In the genomic region with DNA sequence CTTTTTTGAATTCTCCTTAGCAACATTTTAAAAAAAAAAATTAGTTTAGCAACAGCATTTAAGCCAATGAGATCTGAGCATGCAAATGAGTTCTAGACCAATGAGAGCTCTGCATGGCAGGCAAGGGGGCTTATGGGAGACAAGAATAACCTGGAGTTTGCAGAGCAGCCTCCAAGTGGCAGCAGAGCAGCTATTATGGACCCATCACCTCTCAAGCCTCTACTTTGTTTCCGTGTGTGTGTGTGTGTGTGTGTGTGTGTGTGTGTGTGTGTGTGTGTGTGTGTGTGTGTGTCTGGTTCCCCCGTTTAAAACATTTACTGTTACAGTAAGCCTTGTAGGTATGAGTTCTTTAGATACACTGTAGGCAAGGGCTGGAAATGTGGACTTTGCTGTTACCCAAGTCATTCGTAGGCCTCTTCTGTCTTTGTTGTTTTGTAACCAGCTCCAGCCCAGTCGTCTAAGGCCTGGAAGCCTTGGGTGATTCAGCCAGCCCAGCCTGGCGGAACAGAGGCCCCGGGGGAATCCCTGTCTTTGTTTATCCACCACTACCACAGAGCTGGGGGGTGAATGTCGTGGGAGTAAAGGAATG, we compare ENCODE assay signal across 8 mouse cellular contexts. TPM values are rescaled to one million over a fixed set of nuclear protein-coding genes. Genes with fewer than 3 reads are reported as not detected.
DNase-seq lines count a peak whose midpoint lies in the region; ATAC-seq lines count a peak whose summit lies in the region.

No protein-coding gene starts in this region.

- no peaks in the 10 kb centered on the region for H3K9me3 ChIP-seq in hindbrain, embryonic 14.5 days (ENCODE audit: control insufficient read depth, low read length)

- H3K4me3 ChIP-seq in hindbrain, embryonic 14.5 days (replicated peaks; ENCODE audit: low read length) = no peak overlapping the region

- H3K27me3 ChIP-seq in hindbrain, embryonic 14.5 days (ENCODE audit: control insufficient read depth, insufficient read depth, low read length) = no peaks in the 10 kb centered on the region

- ATAC-seq in hindbrain, embryonic 14.5 days (ENCODE audit: low FRiP score) = peak; percentile 94

- WGBS in hindbrain, embryonic 14.5 days = 14% methylated on average over 7 of the region's 7 CpGs

- H3K36me3 ChIP-seq in hindbrain, embryonic 14.5 days (replicated peaks; ENCODE audit: control insufficient read depth, insufficient read depth) = no peaks in the 10 kb centered on the region; the same call in 1 of the 2 replicates

- peak overlapping the region; percentile 30; the same call in 1 of the 2 replicates for H3K4me2 ChIP-seq in hindbrain, embryonic 14.5 days (replicated peaks)

- peak overlapping the region; percentile 55; the same call in 1 of the 2 replicates for H3K27ac ChIP-seq in hindbrain, embryonic 14.5 days

- DNase-seq in R1 (ENCODE audit: low read depth, low spot score) = peak; percentile 87
- DNase-seq in cerebellum, adult 9-11 months = peak; percentile 55
- peak; percentile 59 to 84 for DNase-seq in frontal cortex, postnatal 14 days (ENCODE audit: low spot score in 2 of 2)
- peak; percentile 79 for DNase-seq in hindbrain, embryonic 14.5 days (ENCODE audit: low spot score)
- peak; percentile 73 for DNase-seq in left cerebral cortex, adult 11 months (ENCODE audit: low spot score)
- DNase-seq in lung, postnatal 25 days (ENCODE audit: low spot score) = peak; percentile 90
- peak; percentile 88 for DNase-seq in retina, postnatal 1 day
- peak; percentile 76 for DNase-seq in yolk sac, embryonic 10.5 days (ENCODE audit: low spot score)

- H3K9ac ChIP-seq in hindbrain, embryonic 14.5 days = no peak overlapping the region

- peaks cover 25% of the 10 kb centered on the region for H3K4me1 ChIP-seq in hindbrain, embryonic 14.5 days (replicated peaks; ENCODE audit: control insufficient read depth, insufficient read depth, low read length)

RNA-seq across cellular contexts. Expression of a gene that starts 37.8 kb away (rescaled TPM):
- polyA plus RNA-seq in hindbrain, embryonic 14.5 days (2014; fragmentation: Nextera tagmentation; extraction: Ambion mirVana) = 111 and 126 TPM in 2 replicates

RNA-seq across cellular contexts. Expression of a gene that starts 46.5 kb away (rescaled TPM):
- polyA plus RNA-seq in hindbrain, embryonic 14.5 days (2014; fragmentation: Nextera tagmentation; extraction: Ambion mirVana) = not detected in 2 replicates

RNA-seq across cellular contexts. Expression of a gene that starts 53.7 kb away (rescaled TPM):
- polyA plus RNA-seq in hindbrain, embryonic 14.5 days (2014; fragmentation: Nextera tagmentation; extraction: Ambion mirVana) = 57.1 and 59.9 TPM in 2 replicates
